Mouse (Mus musculus) spleen, postnatal 10 days (tissue): ENCODE results near the gene Lemd1.
"Not testable (repeated sequence)": the region's sequence is repeated elsewhere in the genome, so short reads cannot be mapped to it uniquely, and the experiment has no call there.

Experiments
- DNase-seq, 2 experiments: peaks; one replicate each; pipeline ENCODE4 v3.0.0; 2021 to 2022; ENCODE audit warnings: low spot score in 2 of 2

Gene Lemd1

GRCm38 (mm10) chr1:132246137-132246536 is 54.9 kb downstream of the Lemd1 start:
- no peak for DNase-seq

DNA sequence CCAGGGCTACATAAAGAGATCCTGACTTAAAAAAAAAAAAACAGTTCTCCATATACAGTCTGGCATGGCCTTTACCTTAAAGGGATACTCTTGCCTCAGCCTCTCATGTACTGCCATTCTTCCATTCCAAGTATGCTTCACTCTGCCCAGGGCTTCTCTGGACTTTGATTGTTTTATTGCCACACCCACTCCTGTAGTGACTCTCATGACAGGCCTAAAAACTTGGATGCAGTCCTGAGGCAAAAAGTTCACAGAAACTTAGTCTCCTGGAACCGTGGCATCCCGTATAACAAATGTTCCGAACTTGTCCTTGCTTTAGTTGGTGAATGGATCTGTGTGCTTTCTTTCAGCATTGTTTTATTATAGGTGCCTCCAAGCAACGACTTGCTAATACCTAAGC is 55.4 kb downstream of the Lemd1 start:
- DNase-seq = no peak

DNA sequence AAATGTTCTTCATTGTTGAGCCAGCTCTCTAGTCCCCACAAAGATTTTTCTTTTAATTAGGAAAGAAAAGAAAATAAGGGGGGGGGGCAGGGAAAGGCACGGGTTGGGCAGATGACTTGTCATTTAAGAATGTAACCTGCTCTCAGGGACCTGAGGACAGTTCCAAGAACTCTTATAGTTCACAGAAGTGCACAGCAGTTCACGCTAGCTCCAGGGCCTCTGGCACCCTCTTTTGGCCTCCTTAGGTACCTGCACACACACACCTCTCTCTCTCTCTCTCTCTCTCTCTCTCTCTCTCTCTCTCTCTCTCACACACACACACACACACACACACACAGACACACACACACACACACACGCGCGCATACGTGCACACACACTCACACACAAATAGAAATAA is 63.2 kb downstream of the Lemd1 start:
- no peak for DNase-seq

DNA sequence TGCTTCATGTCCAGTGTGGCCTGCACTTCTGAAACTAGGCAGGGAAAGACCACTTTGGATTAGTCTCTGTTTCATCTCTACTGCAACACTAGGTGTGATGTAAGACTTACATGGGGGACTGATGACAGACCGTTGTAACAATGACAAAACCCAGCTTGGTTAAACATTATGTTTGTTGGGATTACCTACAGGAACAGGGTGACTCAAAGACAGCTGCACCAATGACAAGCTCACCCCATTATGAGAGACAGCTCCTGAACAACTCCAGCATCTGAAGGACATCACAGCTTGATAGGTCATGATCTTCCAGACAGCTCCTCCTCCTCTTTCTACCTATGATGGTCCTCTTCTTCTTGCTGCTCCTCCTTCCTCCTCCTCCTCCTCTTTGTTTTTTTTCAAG is 69.1 kb downstream of the Lemd1 start:
- no peak for DNase-seq

DNA sequence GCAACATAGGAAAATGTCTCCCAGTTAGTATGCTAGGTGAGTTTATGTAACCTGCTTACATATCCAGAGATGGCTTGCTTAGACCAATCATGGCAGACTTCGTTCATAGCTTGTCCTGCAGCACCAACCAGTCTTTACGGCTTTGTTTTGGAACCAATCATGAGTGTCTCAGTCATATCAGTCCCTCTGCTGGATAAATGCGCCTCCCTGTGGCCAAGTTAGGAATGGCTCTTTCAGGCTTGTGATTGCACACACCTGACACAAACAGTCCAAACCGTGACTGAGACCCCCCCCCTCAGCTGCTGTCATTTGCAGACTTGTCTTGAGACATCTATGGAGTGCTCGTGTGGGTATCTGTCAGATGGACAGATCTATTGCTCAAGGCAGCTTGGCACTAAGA is 69.8 kb downstream of the Lemd1 start:
- DNase-seq = peak in 1 of 2 experiments; percentile 55

DNA sequence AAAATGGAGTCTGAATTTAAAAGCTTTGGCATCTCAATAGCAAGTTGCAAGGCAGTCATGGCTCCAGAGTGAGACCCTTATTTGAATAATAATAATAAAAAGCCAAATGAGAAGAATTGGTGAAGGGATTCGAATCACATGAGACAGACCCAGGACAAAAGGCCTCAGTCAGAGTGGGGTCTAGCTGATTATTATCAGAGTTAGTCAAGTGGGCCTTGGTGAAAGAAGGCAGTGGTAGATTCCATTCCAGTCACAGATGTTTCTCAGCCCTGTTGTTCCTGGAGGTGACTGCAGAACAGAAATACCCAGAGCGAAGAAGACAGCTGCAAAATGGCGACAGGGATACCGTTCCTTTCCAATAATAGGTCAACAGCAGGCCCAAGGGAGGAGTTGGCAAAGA is 72.4 kb downstream of the Lemd1 start:
- DNase-seq = no peak

DNA sequence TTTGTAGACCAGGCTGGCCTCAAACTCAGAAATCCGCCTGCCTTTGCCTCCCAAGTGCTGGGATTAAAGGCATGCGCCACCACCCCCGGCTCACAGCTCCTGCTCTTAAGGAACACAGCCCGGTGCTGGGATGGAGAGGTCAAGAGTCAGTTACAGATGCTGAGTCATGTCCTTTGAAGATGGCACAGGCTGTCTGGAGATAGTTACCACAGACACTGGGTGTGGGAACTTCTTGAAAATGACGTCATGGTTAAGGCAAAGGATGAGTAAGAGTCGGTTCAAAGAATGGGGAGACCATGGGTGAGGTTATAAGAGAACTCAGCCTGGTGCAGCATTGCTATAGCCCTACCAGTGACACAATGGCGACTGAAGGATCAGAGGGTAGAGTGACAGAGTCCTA is 73.3 kb downstream of the Lemd1 start:
- DNase-seq = no peak

DNA sequence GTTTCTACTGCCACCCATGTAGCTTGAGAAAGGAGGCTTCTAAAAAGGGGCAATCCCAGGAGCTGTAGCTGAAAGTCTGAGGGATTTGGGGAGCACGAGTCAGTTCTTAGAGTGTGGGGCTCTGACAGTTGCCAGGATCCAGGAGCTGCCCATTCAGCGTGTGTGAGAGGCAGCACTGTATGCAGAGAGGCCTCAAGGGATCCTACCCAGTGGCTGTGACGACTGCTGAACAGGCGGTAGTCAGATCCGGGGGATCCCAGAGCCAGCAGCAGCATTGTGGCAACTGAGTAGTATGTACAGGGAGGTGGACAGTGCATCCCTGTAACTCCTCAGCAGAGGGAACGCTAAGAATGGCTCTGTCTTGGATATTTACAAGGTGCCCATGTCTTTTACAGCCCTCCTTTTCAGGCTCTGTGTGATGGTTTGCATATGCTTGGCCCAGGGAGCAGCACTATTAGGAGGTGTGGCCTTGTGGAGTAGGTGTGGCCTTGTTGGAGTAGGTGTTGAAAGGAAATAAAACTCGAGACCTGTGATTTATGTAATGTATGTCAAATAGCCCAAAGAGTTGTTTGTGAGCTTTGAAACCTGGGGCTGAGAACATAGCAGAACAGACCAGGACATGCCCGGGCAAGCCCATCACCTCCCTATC is 74.1 kb downstream of the Lemd1 start:
- DNase-seq = peak in 1 of 2 experiments; percentile 32

- DNase-seq = no peak
Observed at GRCm38 (mm10) chr1:132265936-132266335, 74.7 kb downstream of the Lemd1 start.

DNA sequence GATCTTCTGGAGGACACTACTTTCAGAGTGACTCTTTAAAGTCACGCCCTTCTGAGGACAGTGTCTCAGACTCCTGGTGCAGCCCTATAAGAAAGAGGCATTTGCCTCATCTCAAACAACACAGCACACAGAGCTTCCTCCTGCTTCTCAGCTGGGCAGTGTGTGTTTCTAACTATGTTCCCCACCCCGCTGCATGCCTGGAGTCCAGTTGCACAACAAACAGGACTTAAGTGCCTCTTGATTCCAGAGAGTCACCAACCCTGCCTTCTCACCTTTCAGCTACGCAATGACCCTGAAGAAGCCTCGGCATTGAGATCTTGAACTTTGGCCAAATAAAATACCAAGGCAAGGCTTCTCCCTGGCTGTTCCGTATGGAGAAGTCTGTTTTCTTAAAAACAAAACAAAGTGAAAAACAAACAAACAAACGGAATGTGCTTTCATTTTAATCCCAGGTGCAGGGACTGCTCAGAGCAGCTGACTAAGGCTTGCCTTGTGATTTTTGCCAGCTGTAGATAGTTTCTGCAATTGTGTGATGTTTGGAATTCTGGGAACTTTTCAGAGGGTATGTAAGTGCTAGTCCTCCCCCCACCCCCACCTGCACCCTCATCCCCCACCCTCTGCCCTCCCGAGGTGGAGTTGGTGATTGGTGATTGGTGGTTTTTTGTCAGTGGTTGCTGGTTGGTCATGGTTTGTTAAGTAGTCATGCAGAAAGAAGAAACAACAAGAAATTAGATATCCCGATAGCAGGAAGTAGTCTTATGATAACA is 75.7 kb downstream of the Lemd1 start:
- DNase-seq = no peak

DNA sequence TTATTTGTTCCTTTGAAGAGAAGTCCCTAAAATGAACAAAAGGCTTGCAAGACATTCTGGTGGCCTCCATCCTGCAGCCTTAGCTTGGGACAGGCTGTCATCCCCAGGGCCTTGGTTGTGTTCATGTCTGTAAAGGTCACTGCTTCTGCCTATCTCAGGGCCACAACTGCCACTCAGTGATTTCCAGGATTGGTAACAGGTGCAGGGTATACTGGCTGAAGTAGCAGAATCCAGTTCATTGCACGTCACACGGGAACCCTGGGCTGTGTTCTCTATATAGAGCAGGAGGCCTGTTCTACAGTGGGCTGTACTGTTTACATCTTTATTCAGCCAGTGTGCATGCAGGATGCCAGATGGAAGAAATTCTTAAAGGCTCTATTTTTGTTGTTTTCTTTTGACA is 76.7 kb downstream of the Lemd1 start:
- no peak for DNase-seq

GRCm38 (mm10) chr1:132268418-132269060 is 77.3 kb downstream of the Lemd1 start:
- no peak for DNase-seq

- DNase-seq = no peak
Observed at GRCm38 (mm10) chr1:132271237-132271636, 80.0 kb downstream of the Lemd1 start.

DNA sequence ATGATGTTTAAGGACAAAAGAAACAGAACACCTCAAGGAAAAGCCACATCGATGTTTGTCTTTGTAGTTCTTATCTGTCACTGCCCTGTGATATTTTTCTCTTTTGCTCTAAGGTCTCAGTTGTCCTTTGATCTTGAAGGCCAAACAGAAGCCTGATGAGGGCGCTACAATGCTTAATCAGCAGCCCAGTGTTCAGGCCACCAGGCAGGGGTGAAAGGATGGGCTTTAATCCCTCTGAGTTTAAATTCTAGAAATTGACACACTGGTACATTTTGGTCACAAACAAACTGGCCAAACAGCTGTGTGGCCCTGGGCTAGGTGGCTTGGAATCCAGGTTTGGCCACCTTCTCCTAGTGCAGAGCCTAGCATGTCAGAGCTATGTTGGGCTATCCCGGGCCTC is 85.5 kb downstream of the Lemd1 start:
- no peak for DNase-seq

GRCm38 (mm10) chr1:132277124-132277523 is 85.9 kb downstream of the Lemd1 start:
- DNase-seq = no peak

GRCm38 (mm10) chr1:132280636-132281035 is 89.4 kb downstream of the Lemd1 start:
- DNase-seq = not testable (repeated sequence)

GRCm38 (mm10) chr1:132281523-132282176 is 90.4 kb downstream of the Lemd1 start:
- no peak for DNase-seq

DNA sequence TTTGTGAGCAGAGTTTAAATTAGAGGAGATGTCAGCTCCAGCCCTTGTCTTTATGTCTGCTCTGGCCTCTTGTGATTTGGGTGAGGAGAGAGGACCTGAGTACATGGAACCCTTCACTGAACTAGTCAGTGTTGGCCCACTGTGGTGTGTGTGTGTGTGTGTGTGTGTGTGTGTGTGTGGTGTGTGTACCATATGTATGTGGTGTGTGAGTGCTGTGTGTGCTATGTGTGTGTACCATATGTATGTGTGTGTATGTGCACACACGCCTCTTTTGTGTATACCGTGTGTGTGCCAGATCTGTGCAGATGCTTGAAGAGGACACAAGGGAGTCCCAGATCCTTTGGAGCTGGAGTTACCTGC is 90.9 kb downstream of the Lemd1 start:
- no peak for DNase-seq

DNA sequence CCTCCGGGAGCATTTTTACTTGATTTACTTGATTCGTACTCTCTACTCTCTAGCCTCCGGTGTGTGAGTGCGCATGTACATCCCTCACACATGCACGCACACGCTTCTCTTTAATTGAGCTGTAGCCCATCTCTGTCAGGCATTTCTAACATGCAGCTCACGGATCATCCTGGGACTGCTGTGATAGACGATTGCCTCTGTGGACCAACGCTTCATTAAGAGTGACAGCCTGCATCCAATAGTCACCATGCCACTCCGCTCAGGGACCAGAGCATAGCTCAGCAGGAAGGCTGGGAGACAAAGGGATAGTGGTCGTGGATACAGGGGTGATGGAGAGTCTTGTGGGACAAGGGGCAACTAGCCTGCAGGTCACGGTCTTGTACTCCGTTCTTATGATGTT is 91.8 kb downstream of the Lemd1 start:
- no peak for DNase-seq

DNA sequence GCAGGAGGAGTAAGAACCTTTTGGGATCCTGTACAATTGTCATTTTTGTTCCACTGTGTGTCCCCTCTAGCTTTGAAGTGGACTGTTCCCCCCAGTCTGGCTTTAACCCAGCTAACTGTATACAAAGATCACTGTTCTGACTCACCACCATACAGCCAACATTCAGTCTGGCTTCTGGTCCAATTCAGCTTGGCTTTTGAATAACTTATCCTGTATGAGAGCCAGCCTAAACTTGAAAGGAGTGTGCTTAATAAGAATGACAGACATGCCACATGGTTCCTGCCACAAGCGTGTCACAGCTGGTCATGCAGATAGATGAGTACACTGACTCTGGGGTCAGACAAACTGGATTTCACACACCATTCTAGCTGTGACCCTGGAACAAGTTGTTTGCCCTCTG is 95.5 kb downstream of the Lemd1 start:
- no peak for DNase-seq

- DNase-seq = no peak
Observed at GRCm38 (mm10) chr1:132287445-132287844, 96.2 kb downstream of the Lemd1 start.

- no peak for DNase-seq
Observed at GRCm38 (mm10) chr1:132287991-132288451, 96.8 kb downstream of the Lemd1 start.
